Mouse (Mus musculus): ENCODE results near the gene F8. TPM values are rescaled to one million over a fixed set of nuclear protein-coding genes. Genes with fewer than 3 reads are reported as not detected.

Gene F8
- polyA plus RNA-seq (2012; ENCODE audit: insufficient read depth, insufficient read length, low replicate concordance, missing spikeins), result not detected in 2 replicates

DNA sequence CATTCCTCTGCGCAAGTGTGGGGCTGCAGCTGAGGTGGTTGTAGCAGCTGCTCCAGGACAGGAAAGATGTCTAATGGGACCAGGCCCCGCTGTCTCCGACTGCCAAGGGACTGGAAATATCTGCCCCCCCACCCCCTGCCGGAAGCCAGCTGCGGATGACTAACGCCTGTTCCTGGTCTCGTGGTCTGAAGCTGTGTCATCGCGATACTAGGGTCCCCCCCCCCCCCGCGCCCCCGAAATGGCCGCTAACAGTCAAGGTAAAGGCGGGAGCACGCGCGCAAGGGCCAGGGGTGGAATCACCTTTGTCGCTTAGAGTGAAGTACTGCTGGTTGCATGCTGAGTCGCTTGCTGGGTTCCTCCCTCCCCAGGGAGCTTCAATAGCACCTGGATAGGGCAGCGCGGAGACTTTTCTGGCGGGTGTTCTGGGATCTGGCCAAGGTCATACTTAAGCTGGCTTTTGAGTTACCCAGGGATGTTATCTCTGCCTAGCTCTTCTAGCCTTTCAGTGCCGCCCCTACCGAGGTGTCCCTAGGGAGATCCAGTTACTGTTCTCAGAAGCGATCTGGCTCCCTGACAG, at the start of gene F8, which contains the start of gene Fundc2:
TSS of gene F8 (minus strand) at position 421 of the 577 bp plus-strand sequence.
TSS of gene Fundc2 (plus strand) at position 205 of the 577 bp plus-strand sequence.
- H3K27ac ChIP-seq (ENCODE audit: insufficient read depth, low read depth, low read length), result peak within 1 kb of the TSS; percentile 92
- H3K4me1 ChIP-seq (ENCODE audit: control insufficient read depth, insufficient read depth, low read length), result no peaks in the 10 kb centered on the region
- TF ChIP-seq POLR2A (IDR thresholded peaks at IDR 0.05; ENCODE audit: insufficient read depth, low read depth, low read length) (peak; percentile 58), CTCF (IDR thresholded peaks at IDR 0.05; ENCODE audit: insufficient read depth, low read depth, low read length) (no peak)
- peak within 1 kb of the TSS; percentile 94 for H3K4me3 ChIP-seq (ENCODE audit: insufficient read depth, low read depth, low read length)
- WGBS, result 16% methylated on average over 25 of the region's 25 CpGs

DNA sequence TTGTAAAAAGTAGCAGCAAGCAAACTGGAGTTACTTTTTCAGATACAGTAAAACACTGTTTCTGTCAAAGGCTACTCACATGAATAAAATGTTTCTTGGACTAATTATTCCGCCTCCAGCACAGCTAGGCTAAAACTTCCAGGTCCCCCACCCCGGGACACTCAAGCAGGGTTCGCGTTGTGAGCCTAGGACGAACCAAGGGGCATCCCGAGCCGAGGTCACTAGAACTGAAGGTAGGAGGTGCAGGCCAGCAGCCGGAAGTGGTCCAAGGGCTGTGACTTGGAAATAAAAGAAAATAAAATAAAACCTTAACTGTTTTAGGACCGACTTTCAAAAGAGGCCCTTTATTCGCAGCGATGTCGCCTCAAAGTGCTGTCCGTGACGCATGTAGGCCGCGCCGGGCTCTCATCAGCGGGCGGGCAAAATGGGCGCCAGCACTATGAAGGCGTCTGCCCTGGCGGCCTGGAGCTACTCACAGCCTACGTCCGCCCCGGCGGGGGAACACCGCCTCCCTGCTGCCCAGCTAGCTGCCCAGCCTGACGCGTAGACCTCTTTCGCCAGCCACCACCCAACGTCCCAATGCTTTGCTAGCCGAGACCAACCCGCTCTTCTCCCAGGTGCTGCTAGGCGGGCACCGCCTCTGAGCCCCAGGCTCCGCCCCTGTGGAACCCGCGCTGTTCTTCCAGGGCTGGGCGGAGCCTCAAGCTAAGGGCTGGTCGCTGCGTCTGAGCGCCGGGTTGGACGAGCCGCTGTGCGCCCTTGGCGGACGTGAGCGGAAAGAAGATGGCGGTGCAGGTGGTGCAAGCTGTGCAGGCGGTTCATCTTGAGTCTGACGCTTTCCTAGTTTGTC, 33.7 kb upstream of the F8 start, which contains the start of the genes Cmc4, Mtcp1 and Brcc3:
TSS of gene Cmc4 (minus strand) at position 649 of the 850 bp plus-strand sequence.
TSS of gene Mtcp1 (minus strand) at position 653 of the 850 bp plus-strand sequence.
TSS of gene Brcc3 (plus strand) at position 693 of the 850 bp plus-strand sequence.
- H3K27ac ChIP-seq (ENCODE audit: insufficient read depth, low read depth, low read length), result peak within 1 kb of the TSS; percentile 60; the same call in 1 of the 2 replicates
- TF ChIP-seq POLR2A (IDR thresholded peaks at IDR 0.05; ENCODE audit: insufficient read depth, low read depth, low read length) (peak; percentile 66), CTCF (IDR thresholded peaks at IDR 0.05; ENCODE audit: insufficient read depth, low read depth, low read length) (no peak)
- no peaks in the 10 kb centered on the region for H3K4me1 ChIP-seq (ENCODE audit: control insufficient read depth, insufficient read depth, low read length)
- WGBS, result 15% methylated on average over 52 of the region's 52 CpGs
- peak within 1 kb of the TSS; percentile 72 for H3K4me3 ChIP-seq (ENCODE audit: insufficient read depth, low read depth, low read length)

DNA sequence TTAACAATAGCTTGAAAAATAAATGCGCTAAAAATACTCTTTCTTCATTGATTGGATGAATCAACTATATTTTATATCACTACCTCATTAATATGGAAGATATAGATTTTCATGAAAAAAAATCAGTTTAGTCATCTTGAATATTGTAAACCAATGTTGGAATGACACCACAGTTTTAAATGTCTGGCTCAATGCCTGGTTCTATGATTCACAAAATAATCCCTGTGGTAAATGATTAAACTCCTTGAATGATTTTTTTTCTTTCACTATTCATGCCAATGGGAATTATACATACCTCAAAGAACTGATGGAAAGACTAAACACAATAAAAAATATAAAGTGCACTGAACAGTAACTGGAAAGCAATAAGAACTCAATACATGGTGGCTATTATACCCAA, 27.3 kb upstream of the F8 start:
- 98% methylated on average over 1 of the region's 1 CpGs for WGBS
- H3K4me1 ChIP-seq (ENCODE audit: control insufficient read depth, insufficient read depth, low read length), result no peaks in the 10 kb centered on the region
- TF ChIP-seq POLR2A (IDR thresholded peaks at IDR 0.05; ENCODE audit: insufficient read depth, low read depth, low read length), result no peak
- TF ChIP-seq CTCF (IDR thresholded peaks at IDR 0.05; ENCODE audit: insufficient read depth, low read depth, low read length), result no peak

DNA sequence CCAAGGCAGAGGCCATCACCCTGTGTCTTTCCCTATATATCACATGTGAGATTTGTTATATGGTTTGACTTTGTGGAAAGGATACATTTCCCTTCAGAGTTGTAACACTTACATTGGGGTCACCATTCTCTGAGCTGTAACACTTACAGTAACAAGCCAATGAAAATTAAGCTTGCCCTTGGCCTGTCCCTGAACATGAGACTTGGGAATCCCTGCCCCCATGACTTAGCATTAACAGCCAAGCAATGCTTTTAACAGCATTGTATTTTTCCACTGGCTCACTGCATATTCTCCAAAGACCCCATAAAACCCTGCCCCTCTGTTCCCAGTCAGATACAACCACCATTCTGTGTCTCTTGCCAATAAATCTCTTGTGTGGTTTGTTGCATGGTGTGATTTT, 20.9 kb upstream of the F8 start:
- TF ChIP-seq CTCF (IDR thresholded peaks at IDR 0.05; ENCODE audit: insufficient read depth, low read depth, low read length) (no peak), POLR2A (IDR thresholded peaks at IDR 0.05; ENCODE audit: insufficient read depth, low read depth, low read length) (no peak)
- H3K4me1 ChIP-seq (ENCODE audit: control insufficient read depth, insufficient read depth, low read length), result no peaks in the 10 kb centered on the region
- no peak overlapping the region for H3K27ac ChIP-seq (ENCODE audit: insufficient read depth, low read depth, low read length)

More for the DNA sequence above, 27.3 kb upstream of the F8 start:
- Histone ChIP-seq H3K4me3 (ENCODE audit: insufficient read depth, low read depth, low read length) (no peak overlapping the region), H3K27ac (ENCODE audit: insufficient read depth, low read depth, low read length) (no peak overlapping the region)

DNA sequence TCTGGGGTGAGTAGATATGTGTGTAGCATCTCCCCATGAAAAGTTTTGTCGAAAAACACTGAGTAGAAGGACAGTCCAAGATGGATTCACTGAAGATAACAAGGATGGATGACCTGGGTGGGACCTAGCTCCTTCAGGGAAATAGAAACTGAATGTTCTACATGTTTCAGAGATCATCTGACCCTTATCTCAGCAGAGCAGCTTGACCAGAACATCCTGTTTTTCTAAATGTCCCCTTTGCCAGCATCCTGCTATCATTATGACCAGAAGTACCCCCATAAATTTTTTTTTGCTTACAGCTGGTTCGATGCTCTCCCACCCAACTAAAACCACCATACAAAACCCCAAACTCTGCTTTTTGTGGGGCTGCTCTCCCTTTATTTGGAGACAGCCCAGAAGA, 20.3 kb upstream of the F8 start:
- H3K4me1 ChIP-seq (ENCODE audit: control insufficient read depth, insufficient read depth, low read length), result no peaks in the 10 kb centered on the region
- WGBS, result 80% methylated on average over 2 of the region's 2 CpGs
- no peak overlapping the region for H3K27ac ChIP-seq (ENCODE audit: insufficient read depth, low read depth, low read length)
- TF ChIP-seq CTCF (IDR thresholded peaks at IDR 0.05; ENCODE audit: insufficient read depth, low read depth, low read length) (no peak), POLR2A (IDR thresholded peaks at IDR 0.05; ENCODE audit: insufficient read depth, low read depth, low read length) (no peak)
- no peak overlapping the region for H3K4me3 ChIP-seq (ENCODE audit: insufficient read depth, low read depth, low read length)

More for the DNA sequence above, 20.9 kb upstream of the F8 start:
- no peak overlapping the region for H3K4me3 ChIP-seq (ENCODE audit: insufficient read depth, low read depth, low read length)

DNA sequence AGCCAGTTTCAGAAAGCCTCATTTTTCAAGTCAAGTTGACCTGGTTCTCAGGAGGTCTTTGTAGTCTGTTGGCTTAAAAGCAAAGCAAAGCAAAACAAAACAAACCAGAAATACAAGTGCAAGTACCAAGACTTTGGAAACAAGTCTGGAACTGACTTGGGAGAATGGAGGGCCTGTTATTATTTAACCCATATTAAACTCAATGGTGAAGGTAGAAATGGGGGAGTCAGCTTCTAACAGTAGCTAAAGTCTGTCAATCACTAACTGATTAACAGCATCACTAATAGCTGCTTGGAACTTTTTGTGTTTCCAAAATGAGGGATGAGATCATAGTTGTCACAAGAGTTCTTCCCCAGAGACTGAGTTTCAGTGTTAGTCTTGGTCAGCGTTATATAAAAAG, 17.1 kb upstream of the F8 start:
- H3K27ac ChIP-seq (ENCODE audit: insufficient read depth, low read depth, low read length), result no peak overlapping the region
- 69% methylated on average over 1 of the region's 1 CpGs for WGBS
- H3K4me3 ChIP-seq (ENCODE audit: insufficient read depth, low read depth, low read length), result no peak overlapping the region
- TF ChIP-seq CTCF (IDR thresholded peaks at IDR 0.05; ENCODE audit: insufficient read depth, low read depth, low read length), result no peak
- TF ChIP-seq POLR2A (IDR thresholded peaks at IDR 0.05; ENCODE audit: insufficient read depth, low read depth, low read length), result no peak
- no peaks in the 10 kb centered on the region for H3K4me1 ChIP-seq (ENCODE audit: control insufficient read depth, insufficient read depth, low read length)

DNA sequence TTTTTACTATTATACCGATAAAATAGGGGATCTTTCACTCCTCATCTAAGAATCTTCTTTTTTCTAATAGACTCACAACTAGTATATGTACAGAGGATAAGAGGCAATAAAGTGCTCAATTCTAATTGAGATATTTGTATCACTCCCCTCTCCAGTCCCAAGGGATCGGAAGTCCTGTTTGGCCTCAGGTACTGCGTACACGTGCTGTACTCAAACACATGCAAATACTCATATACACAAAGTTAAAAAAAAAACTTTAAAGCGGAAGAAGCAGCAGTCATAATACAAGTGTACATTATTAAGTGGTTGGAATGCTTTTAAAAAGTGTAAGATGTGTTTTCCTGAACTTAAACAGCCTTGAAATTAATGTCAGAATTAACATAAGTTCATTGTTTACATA, 716 bp downstream of the F8 start:
- no peak overlapping the region for H3K4me3 ChIP-seq (ENCODE audit: insufficient read depth, low read depth, low read length)
- WGBS, result 67% methylated on average over 5 of the region's 5 CpGs
- no peak overlapping the region for H3K27ac ChIP-seq (ENCODE audit: insufficient read depth, low read depth, low read length)
- no peaks in the 10 kb centered on the region for H3K4me1 ChIP-seq (ENCODE audit: control insufficient read depth, insufficient read depth, low read length)
- TF ChIP-seq CTCF (IDR thresholded peaks at IDR 0.05; ENCODE audit: insufficient read depth, low read depth, low read length), result no peak
- no peak for TF ChIP-seq POLR2A (IDR thresholded peaks at IDR 0.05; ENCODE audit: insufficient read depth, low read depth, low read length)

DNA sequence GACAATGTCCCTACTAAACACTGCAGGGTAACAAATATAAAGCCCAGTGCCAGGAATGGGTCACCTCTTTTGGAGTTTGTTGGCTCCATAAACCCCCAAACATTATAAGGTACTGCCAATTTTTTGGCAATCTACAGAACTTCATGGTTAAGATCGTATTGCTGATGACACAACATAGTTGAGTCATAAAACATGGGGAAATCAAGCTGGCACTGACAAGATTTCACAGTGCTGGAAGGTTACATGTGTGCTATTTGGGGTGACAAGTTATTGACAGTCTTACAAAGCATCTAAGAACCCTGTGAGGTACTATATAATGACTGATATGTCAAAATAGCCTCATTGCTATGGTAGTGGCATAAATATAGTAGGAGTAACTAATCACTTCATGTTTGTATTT, 1.2 kb downstream of the F8 start:
- Histone ChIP-seq H3K4me3 (ENCODE audit: insufficient read depth, low read depth, low read length) (no peak overlapping the region), H3K4me1 (ENCODE audit: control insufficient read depth, insufficient read depth, low read length) (no peaks in the 10 kb centered on the region), H3K27ac (ENCODE audit: insufficient read depth, low read depth, low read length) (no peak overlapping the region)
- 84% methylated on average over 1 of the region's 1 CpGs for WGBS
- TF ChIP-seq CTCF (IDR thresholded peaks at IDR 0.05; ENCODE audit: insufficient read depth, low read depth, low read length) (no peak), POLR2A (IDR thresholded peaks at IDR 0.05; ENCODE audit: insufficient read depth, low read depth, low read length) (no peak)

DNA sequence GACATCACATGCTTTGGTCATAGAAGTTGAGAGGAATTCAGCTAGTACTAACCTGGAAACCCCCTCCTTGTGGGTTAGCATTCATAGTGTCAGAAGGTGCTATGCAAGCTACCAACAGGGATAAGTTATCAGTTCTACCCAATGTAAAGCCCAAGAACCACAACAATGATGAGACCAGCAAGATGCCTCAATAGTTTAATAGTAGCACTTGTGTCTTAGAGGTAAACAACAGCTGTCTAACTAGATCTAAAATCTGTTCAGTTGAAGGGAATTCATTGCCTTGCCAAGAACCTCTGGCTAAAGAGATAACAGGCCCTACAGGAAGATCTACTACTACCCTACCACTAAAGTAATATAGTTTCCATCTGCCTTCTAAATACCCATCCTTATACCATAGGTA, 5.6 kb downstream of the F8 start:
- no peak overlapping the region for H3K27ac ChIP-seq (ENCODE audit: insufficient read depth, low read depth, low read length)
- TF ChIP-seq POLR2A (IDR thresholded peaks at IDR 0.05; ENCODE audit: insufficient read depth, low read depth, low read length) (no peak), CTCF (IDR thresholded peaks at IDR 0.05; ENCODE audit: insufficient read depth, low read depth, low read length) (no peak)
- no peak overlapping the region for H3K4me3 ChIP-seq (ENCODE audit: insufficient read depth, low read depth, low read length)
- no peaks in the 10 kb centered on the region for H3K4me1 ChIP-seq (ENCODE audit: control insufficient read depth, insufficient read depth, low read length)
